Mouse (Mus musculus): ENCODE results near the gene Hlcs. TPM values are rescaled to one million over a fixed set of nuclear protein-coding genes. Genes with fewer than 3 reads are reported as not detected.

Gene Hlcs
- polyA plus RNA-seq, 1 experiment, result 9.5 TPM

DNA sequence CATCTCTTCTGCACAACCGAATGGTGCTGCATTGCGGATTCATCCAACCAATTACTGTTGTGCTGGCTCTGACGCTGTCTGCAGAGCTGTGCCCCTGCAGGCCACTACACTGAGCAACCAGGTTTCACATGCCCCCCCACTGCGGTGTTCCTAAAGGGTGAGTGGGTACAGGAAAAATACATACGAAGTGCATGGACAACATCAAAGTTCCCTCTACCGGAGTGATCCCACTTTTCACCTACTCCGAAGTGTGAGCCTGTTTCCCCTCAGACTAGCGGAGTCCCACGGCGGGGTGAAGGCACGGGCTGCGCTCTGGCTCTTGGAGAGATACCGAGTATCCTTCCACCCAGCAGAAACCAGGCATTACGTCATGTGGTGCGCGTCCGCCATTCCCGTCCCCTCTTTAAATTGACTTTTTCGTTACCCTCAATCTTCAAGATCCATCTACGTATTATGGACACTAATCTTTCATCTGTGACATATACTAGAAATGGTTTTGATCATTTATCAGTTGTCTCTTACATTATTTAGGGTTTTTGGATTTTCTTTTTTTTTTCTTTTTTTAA, 625 bp downstream of the Hlcs start:
- peak; percentile 77 for DNase-seq
- Histone ChIP-seq H3K4me3 (replicated peaks; ENCODE audit: extremely low read depth, low read depth, low read length) (peak overlapping the region; percentile 98), H3K4me1 (ENCODE audit: control insufficient read depth, insufficient read depth, low read length) (peaks cover 3% of the 10 kb centered on the region; the same call in 1 of the 2 replicates)
- 0% methylated on average over 20 of the region's 20 CpGs for WGBS
- TF ChIP-seq POLR2A (IDR thresholded peaks at IDR 0.05; ENCODE audit: borderline replicate concordance, extremely low read depth, low read depth, low read length) (peak; percentile 73; the same call in 1 of the 2 replicates), CTCF (IDR thresholded peaks at IDR 0.05; ENCODE audit: insufficient read depth, low read length) (peak; percentile 24)

DNA sequence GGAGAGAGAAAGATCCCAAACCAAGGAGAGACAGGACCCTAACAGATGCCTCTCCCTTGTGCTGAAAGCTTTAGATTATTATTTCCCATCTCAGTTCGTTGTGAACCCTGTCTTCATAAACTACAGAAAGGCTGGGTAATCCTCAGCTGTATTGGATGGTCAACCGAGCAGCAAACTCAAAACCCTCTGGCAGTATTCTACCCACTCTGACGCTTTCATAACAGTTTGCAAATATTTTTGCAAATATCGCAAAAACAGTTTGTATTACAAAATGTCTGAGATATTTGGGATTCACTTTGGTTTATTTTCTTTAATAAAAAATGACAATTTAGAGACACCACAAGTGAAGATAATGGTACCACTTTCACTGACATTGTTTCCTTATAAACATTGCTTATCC, 1.4 kb downstream of the Hlcs start:
- no peak for DNase-seq
- peaks cover 3% of the 10 kb centered on the region; the same call in 1 of the 2 replicates for H3K4me1 ChIP-seq (ENCODE audit: control insufficient read depth, insufficient read depth, low read length)
- TF ChIP-seq CTCF (IDR thresholded peaks at IDR 0.05; ENCODE audit: insufficient read depth, low read length) (no peak), POLR2A (IDR thresholded peaks at IDR 0.05; ENCODE audit: borderline replicate concordance, extremely low read depth, low read depth, low read length) (no peak)
- WGBS, result 60% methylated on average over 4 of the region's 4 CpGs
- peak overlapping the region; percentile 31 for H3K4me3 ChIP-seq (replicated peaks; ENCODE audit: extremely low read depth, low read depth, low read length)

DNA sequence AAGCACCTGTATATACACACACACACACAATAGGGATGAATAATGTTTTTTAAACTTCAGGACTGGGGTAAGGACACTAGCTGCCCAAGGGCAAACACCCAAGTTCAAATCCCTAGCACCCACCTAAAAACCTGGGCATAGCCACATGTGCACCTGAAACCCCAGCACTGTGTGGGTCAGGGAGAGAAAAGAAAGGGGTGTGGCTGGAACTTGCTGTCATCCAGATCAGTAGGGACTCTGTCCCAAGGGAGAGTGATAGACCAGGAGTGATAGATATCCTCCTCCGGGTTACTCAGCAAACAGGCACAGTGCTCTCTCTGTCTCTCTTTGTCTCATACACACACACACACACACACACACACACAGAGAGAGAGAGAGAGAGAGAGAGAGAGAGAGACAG, 2.0 kb downstream of the Hlcs start:
- Histone ChIP-seq H3K4me3 (replicated peaks; ENCODE audit: extremely low read depth, low read depth, low read length) (no peak overlapping the region), H3K4me1 (ENCODE audit: control insufficient read depth, insufficient read depth, low read length) (no peaks in the 10 kb centered on the region; the same call in 1 of the 2 replicates)
- WGBS, result 67% methylated on average over 1 of the region's 1 CpGs
- TF ChIP-seq POLR2A (IDR thresholded peaks at IDR 0.05; ENCODE audit: borderline replicate concordance, extremely low read depth, low read depth, low read length) (no peak), CTCF (IDR thresholded peaks at IDR 0.05; ENCODE audit: insufficient read depth, low read length) (no peak)
- no peak for DNase-seq

DNA sequence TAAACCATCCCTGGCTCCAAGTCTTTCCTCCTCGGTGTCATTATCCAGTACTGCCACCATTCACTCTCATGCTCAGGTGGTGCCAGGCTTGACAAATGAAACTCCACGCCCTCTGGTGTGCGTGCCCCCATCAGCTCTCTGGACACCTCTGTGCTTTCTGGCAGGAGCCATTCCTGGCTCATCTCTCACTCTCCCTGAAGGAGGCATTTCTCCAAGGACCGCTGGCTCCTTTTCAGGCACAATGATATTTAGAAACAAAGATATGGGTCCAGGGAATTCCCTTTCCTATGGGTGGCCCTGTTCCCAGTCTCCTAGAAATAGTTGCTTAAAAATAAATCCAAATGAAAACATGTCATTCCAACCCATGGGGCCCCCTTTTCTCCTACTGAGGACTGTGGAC, 4.3 kb downstream of the Hlcs start:
- 77% methylated on average over 4 of the region's 4 CpGs for WGBS
- no peak for DNase-seq
- no peak for TF ChIP-seq CTCF (IDR thresholded peaks at IDR 0.05; ENCODE audit: insufficient read depth, low read length)
- TF ChIP-seq POLR2A (IDR thresholded peaks at IDR 0.05; ENCODE audit: borderline replicate concordance, extremely low read depth, low read depth, low read length), result no peak
- H3K4me1 ChIP-seq (ENCODE audit: control insufficient read depth, insufficient read depth, low read length), result no peaks in the 10 kb centered on the region; the same call in 1 of the 2 replicates
- no peak overlapping the region for H3K4me3 ChIP-seq (replicated peaks; ENCODE audit: extremely low read depth, low read depth, low read length)

DNA sequence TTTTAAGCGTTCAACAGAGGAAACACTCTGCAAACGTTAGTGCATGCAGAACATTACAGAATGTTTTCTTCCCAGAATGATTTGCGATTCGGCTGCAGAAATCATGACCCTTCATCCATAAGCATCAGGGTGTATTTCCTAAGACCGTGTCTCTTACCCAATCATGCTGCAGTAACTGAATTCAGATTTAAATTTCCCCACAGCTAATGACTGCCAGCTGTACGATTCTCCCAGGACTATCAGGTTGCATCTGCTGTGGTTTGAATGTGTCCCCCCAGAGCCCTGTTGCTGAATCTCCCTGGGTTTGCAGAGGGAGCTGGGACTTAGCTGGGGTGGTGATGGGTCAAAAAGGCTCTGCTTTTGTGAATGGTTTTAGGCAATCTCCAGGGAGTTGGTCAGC, 5.4 kb downstream of the Hlcs start:
- no peak for DNase-seq
- Histone ChIP-seq H3K4me1 (ENCODE audit: control insufficient read depth, insufficient read depth, low read length) (peaks cover 1% of the 10 kb centered on the region), H3K4me3 (replicated peaks; ENCODE audit: extremely low read depth, low read depth, low read length) (no peak overlapping the region)
- 53% methylated on average over 6 of the region's 6 CpGs for WGBS
- TF ChIP-seq CTCF (IDR thresholded peaks at IDR 0.05; ENCODE audit: insufficient read depth, low read length) (no peak), POLR2A (IDR thresholded peaks at IDR 0.05; ENCODE audit: borderline replicate concordance, extremely low read depth, low read depth, low read length) (no peak)

DNA sequence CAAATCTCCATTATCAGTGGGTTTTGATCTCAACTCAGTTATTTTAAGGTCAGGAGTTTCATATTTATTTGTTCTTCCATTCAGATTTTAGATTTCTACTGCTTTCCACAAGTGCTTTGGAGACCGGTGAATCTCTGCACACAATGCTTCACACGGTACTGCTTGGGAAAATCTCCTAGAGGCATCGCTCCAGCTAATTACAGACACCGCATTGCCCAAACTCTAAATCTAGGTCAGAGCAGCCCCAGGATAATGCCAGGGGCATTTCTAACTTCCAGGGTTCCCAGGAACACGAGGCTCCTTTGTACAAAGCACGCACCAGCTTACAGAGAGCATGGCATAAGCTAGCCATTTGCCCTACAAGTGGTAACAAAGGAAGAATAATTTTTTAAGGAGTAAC, 5.8 kb downstream of the Hlcs start:
- DNase-seq, result no peak
- no peak overlapping the region for H3K4me3 ChIP-seq (replicated peaks; ENCODE audit: extremely low read depth, low read depth, low read length)
- 66% methylated on average over 6 of the region's 6 CpGs for WGBS
- TF ChIP-seq POLR2A (IDR thresholded peaks at IDR 0.05; ENCODE audit: borderline replicate concordance, extremely low read depth, low read depth, low read length) (no peak), CTCF (IDR thresholded peaks at IDR 0.05; ENCODE audit: insufficient read depth, low read length) (no peak)
- H3K4me1 ChIP-seq (ENCODE audit: control insufficient read depth, insufficient read depth, low read length), result peaks cover 5% of the 10 kb centered on the region

DNA sequence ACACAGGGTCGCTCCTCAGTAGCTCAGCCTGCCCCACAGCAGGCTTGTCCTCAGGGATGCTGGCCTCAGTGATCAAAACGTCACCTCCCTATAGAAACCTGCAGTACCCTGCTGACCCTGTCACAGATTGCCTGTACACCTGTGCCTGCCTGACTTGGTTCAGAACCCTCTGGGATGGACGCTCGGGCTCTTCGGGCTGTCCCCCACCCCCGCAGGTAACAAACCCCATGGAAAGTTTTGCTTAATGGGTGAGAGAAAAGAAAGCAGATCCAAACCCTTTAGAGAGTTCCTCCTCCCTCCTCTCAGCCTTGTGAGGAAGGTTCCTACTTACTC, 10.2 kb downstream of the Hlcs start:
- H3K4me3 ChIP-seq (replicated peaks; ENCODE audit: extremely low read depth, low read depth, low read length), result no peak overlapping the region

DNA sequence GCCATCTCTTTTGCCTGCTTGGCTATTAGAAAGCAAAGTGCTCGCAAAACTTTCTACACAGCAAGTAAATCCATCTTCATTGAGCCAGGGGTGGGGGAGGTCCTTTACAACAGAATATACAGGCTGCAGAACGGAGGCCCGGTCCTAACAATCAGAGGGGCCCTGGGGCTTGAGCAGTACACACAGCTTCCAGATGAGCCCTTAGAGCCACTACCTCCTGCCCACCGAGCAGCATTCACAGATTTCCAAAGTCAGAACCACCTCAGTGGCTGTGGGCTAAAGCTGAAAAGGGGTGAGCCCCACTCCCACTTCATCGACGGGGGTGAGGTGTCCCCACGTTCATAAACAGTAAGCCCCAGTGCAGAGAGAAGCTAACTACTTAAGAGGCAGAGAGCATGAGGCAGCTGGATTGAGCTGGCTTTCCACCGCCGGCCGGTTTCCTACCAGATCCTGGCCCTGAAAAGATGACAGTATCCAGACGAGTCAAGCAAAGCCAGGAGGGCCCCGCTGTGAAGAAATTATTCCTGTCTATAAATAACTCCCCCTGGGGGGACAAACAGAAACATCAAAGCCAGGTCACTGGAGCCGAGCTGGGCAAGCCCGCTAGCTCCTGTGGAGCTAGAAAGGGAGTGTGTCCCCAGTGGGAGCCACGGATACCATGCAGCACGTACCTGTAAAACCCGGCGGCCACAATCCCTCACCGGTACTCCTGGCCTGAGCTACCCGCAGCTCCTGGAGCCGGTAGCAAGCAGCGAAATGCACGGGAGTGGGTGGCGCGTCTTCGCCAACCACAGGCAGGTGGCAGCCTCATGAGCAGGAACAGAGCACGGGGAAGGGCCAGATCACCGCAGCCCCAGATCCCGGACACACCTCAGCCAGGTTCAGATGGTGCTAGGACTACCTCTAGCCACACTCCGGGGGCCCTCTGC, 10.8 kb downstream of the Hlcs start:
- 17% methylated on average over 30 of the region's 30 CpGs for WGBS
- TF ChIP-seq CTCF (IDR thresholded peaks at IDR 0.05; ENCODE audit: insufficient read depth, low read length) (0 out of 2 replicates have a peak, but pooled peaks have one; percentile 11), POLR2A (IDR thresholded peaks at IDR 0.05; ENCODE audit: borderline replicate concordance, extremely low read depth, low read depth, low read length) (no peak)
- Histone ChIP-seq H3K4me3 (replicated peaks; ENCODE audit: extremely low read depth, low read depth, low read length) (no peak overlapping the region), H3K4me1 (ENCODE audit: control insufficient read depth, insufficient read depth, low read length) (peaks cover 5% of the 10 kb centered on the region)
- DNase-seq, result peak; percentile 20

More for the DNA sequence above, 10.2 kb downstream of the Hlcs start:
- 43% methylated on average over 6 of the region's 6 CpGs for WGBS
- TF ChIP-seq POLR2A (IDR thresholded peaks at IDR 0.05; ENCODE audit: borderline replicate concordance, extremely low read depth, low read depth, low read length) (no peak), CTCF (IDR thresholded peaks at IDR 0.05; ENCODE audit: insufficient read depth, low read length) (no peak)
- H3K4me1 ChIP-seq (ENCODE audit: control insufficient read depth, insufficient read depth, low read length), result peaks cover 5% of the 10 kb centered on the region
- no peak for DNase-seq

DNA sequence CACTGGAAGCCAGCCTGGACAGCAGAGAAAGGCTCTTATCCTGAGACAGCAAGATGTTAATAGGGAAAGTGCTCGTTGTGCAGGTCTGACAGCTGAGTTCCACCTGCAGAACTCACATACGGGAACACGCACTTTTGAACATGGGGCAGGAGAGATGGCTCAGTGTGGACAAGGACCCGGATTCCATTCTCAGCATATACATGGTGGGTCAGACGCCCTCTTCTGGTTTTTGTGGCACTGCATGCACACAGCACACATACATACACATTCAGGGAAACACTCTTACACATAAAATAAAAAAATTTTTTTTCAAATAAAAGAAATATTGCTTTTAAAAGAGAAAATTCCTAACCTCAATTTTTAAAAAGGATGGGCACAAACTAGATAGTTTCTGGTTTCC, 11.7 kb downstream of the Hlcs start:
- WGBS, result 84% methylated on average over 5 of the region's 5 CpGs
- TF ChIP-seq POLR2A (IDR thresholded peaks at IDR 0.05; ENCODE audit: borderline replicate concordance, extremely low read depth, low read depth, low read length) (no peak), CTCF (IDR thresholded peaks at IDR 0.05; ENCODE audit: insufficient read depth, low read length) (no peak)
- no peak for DNase-seq
- H3K4me3 ChIP-seq (replicated peaks; ENCODE audit: extremely low read depth, low read depth, low read length), result no peak overlapping the region
- H3K4me1 ChIP-seq (ENCODE audit: control insufficient read depth, insufficient read depth, low read length), result peaks cover 5% of the 10 kb centered on the region

Measured in lung, adult 2 months (tissue).